Mouse (Mus musculus) monocyte, adult 59 days (primary cell): ENCODE data around the gene Gm9913. TPM values are rescaled to one million over a fixed set of nuclear protein-coding genes. Genes with fewer than 3 reads are reported as not detected.

Experiments
- total RNA-seq, 2 experiments: library from RNA; stranded (reverse); gene quantifications; one replicate each; pipeline ENCODE4 v1.2.4; 2023

The Gm9913 gene
- not detected for total RNA-seq

DNA sequence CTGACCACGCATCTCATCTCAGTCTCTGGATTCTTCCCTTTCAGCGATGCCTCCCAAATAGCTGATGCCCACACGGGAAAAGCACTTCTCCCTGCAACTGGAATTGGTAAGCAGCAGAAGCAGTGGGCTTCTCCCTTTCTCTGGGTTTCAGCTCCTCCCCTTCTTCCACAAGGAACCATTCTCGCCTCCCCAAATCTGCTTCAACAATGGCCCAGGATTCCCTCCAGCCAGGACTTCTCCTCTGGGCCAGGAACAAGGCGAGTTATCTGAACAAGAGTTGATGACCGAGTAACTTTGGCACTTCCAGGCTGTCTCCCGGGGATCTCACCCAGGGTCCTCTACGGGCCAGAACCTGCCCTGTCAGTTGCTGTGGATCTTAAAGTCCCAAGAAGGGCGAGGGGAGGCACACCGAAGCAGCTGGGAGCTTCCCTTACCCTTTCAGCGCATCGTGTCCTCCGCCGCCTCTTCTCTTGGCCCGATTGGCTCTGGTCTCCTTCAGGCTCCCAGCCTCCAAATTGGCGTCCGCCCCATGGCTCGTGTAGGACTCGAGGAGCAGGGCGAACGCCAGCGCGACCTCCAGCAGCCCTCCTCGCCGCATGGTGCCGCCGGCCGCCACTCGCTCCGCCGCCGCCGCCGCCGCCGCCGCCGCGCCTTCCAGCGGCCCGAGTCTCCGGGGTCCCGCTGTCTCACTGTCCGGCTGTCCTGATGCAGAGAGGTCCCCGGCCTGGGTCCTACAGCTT, at the start of gene Gm9913:
TSS of gene Gm9913 (plus strand) at position 84 of the 740 bp plus-strand sequence.

DNA sequence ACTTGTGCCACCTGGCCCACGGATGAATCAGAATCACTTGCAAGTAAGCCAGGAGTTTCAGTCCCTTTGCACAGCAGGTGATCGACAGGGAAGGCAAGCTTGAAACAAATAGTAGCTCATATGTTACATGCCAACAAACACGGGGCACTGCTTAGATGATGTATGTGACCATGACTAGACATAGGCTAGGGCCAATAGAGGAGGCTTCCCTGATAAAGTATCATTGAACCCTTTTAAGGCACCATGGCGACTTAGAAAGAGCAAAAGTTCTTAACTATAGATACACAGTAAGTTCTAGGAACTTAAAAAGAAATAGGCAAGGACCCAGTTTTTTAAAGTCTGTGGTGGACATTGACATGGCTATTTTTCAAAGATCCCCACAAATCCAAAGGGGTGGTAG, 3.0 kb downstream of the Gm9913 start, which contains the start of gene Fbn1:
TSS of gene Fbn1 (minus strand) at position 101 of the 400 bp plus-strand sequence.

Other genes with a start within 250 kb of the Gm9913 start
- gene Fbn1, start 2.9 kb downstream of the Gm9913 start, total RNA-seq: under 1 TPM; 0.09 to 0.18 TPM
- 1 to 10 TPM; 7.3 to 8.0 TPM for gene Cep152, start 120.0 kb downstream of the Gm9913 start, total RNA-seq
- gene Eid1, start 168.0 kb downstream of the Gm9913 start, total RNA-seq: 10 to 100 TPM; 44.6 to 48.8 TPM
- under 1 TPM in 1 of 2 experiments, not detected in 1; 0.16 TPM for gene Shc4, start 219.1 kb downstream of the Gm9913 start, total RNA-seq